Mouse (Mus musculus) right cerebral cortex, adult 18-20 months (tissue): Measurements from ENCODE around the gene Ift140.
"Not testable (repeated sequence)": the region's sequence is repeated elsewhere in the genome, so short reads cannot be mapped to it uniquely, and the experiment has no call there.

Experiments used
- DNase-seq: peaks from one replicate; pipeline ENCODE4 v3.0.0; 2022; ENCODE audit warnings: mixed read lengths

Gene Ift140

GRCm38 (mm10) chr17:25120406-25120805 lies 104.5 kb downstream of the Ift140 start, which contains the start of gene Ptx4:
Gene Ptx4 (plus strand): TSS chr17:25120760.
- no peak for DNase-seq

- no peak for DNase-seq
Observed at GRCm38 (mm10) chr17:25123979-25124378, 108.1 kb downstream of the Ift140 start.

- DNase-seq = not testable (repeated sequence)
Observed at GRCm38 (mm10) chr17:25125442-25126060, 109.7 kb downstream of the Ift140 start.

GRCm38 (mm10) chr17:25127079-25127478 lies 111.2 kb downstream of the Ift140 start:
- no peak for DNase-seq

- no peak for DNase-seq
Observed at GRCm38 (mm10) chr17:25127681-25128080, 111.8 kb downstream of the Ift140 start.

GRCm38 (mm10) chr17:25130060-25130459 lies 114.2 kb downstream of the Ift140 start:
- no peak for DNase-seq

GRCm38 (mm10) chr17:25133275-25133698 lies 117.4 kb downstream of the Ift140 start, which contains the start of gene Clcn7:
Gene Clcn7 (plus strand): TSS chr17:25133391.
- DNase-seq = peak; percentile 97

GRCm38 (mm10) chr17:25135622-25136021 lies 119.7 kb downstream of the Ift140 start:
- DNase-seq = no peak

- DNase-seq = no peak
Observed at GRCm38 (mm10) chr17:25138803-25139202, 122.9 kb downstream of the Ift140 start.

- no peak for DNase-seq
Observed at GRCm38 (mm10) chr17:25139960-25140359, 124.1 kb downstream of the Ift140 start.
